Mouse (Mus musculus) heart, adult 2 months (tissue): ENCODE measurements at regions not wholly inside any gene's neighbourhood (a gene's known extent, or its start where the extent isn't known, plus 50 kb on each side); places are given as distances from the start of the nearest gene placed in this dataset.

Source experiments
- DNase-seq, 2 experiments: peaks; one replicate each; pipeline ENCODE4 v3.0.0; 2021
- H3K27ac ChIP-seq: fragments of 200-600 bp; 2 replicates; pipeline ENCODE4 v1.8.1; 2022
- H3K27me3 ChIP-seq: fragments of 200-500 bp; 2 replicates; pipeline ENCODE4 v1.6.1; 2012; ENCODE audit warnings: mild to moderate bottlenecking, low read length, inconsistent platforms, mixed read lengths; ENCODE audit not compliant: control insufficient read depth, insufficient read depth
- H3K36me3 ChIP-seq: fragments of 200-500 bp; 2 replicates; pipeline ENCODE4 v1.6.1; 2012; ENCODE audit warnings: low read length, inconsistent platforms; ENCODE audit not compliant: control insufficient read depth, insufficient read depth
- H3K4me1 ChIP-seq: fragments of 200-500 bp; 2 replicates; pipeline ENCODE4 v1.6.1; 2011; ENCODE audit warnings: low read length; ENCODE audit not compliant: control insufficient read depth, insufficient read depth
- H3K4me3 ChIP-seq: fragments of 200-600 bp; 2 replicates; pipeline ENCODE4 v1.8.1; 2022
- H3K79me2 ChIP-seq: fragments of 200-500 bp; replicated peaks from 2 replicates; pipeline ENCODE4 v1.6.1; 2012; ENCODE audit warnings: mild to moderate bottlenecking, inconsistent platforms, low read length, moderate library complexity, mixed read lengths; ENCODE audit not compliant: control insufficient read depth, insufficient read depth
- H3K9ac ChIP-seq: fragments of 200-500 bp; 2 replicates; pipeline ENCODE4 v1.6.1; 2012; ENCODE audit warnings: low read depth, mild to moderate bottlenecking, control low read depth, inconsistent platforms, low read length, mixed read lengths
- CTCF ChIP-seq: fragments of 200-600 bp; IDR thresholded peaks from 2 replicates; pipeline ENCODE4 v1.8.1; 2022; ENCODE audit warnings: antibody characterized with exemption, mild to moderate bottlenecking, moderate library complexity
- EP300 ChIP-seq: fragments of 200-500 bp; IDR thresholded peaks from 2 replicates; pipeline ENCODE4 v1.6.1; 2011; ENCODE audit warnings: low read depth, low read length, control low read depth; ENCODE audit not compliant: insufficient read depth
- POLR2A ChIP-seq: fragments of 200-500 bp; IDR thresholded peaks from 2 replicates; pipeline ENCODE4 v1.6.1; 2011; ENCODE audit warnings: mild to moderate bottlenecking, low read depth, low read length, control low read depth; ENCODE audit not compliant: insufficient read depth
- WGBS: fragments of 180-500 bp; shearing (Covaris S2); methylation state at CpG from one replicate; pipeline ENCODE4 v1.1.7; 2018; 5-methylcytosine and 5-hydroxymethylcytosine counted together
- intact Hi-C: fragments of 180-260 bp; cut with DNase I; formaldehyde crosslinking; loops from one replicate; pipeline ENCODE4 v1.15.1; 2025

DNA sequence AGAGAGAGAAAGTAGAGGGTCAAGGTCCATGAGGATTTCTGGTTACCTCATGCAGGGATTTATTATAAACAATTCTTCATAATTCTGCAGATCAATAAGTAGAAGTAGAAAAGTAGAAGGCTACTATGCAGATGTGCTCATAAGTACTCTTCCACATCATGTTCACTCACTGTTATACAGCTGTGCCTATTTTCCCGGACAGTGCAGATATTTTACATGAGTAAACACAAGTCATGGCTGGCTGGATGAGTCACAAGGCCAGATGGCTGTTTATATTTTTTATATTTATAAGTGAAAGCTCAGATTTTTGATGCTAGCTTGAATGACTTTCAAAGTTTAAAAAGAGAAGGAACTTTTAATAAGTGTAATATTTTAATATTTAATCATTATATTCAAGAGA, 899.0 kb downstream of the Trim52 start:
- no peaks in the 10 kb centered on the region for H3K4me1 ChIP-seq
- no peak for DNase-seq
- H3K9ac ChIP-seq: no peak overlapping the region
- H3K27ac ChIP-seq: no peak overlapping the region
- no peak overlapping the region for H3K4me3 ChIP-seq
- H3K36me3 ChIP-seq: no peaks in the 10 kb centered on the region
- no peaks in the 10 kb centered on the region for H3K27me3 ChIP-seq
- intact Hi-C loops: no loop called here
- H3K79me2 ChIP-seq: no peaks in the 10 kb centered on the region
- 67% methylated on average over 1 of the region's 1 CpGs for WGBS
- no peak for TF ChIP-seq EP300
- TF ChIP-seq CTCF: no peak
- TF ChIP-seq POLR2A: no peak

DNA sequence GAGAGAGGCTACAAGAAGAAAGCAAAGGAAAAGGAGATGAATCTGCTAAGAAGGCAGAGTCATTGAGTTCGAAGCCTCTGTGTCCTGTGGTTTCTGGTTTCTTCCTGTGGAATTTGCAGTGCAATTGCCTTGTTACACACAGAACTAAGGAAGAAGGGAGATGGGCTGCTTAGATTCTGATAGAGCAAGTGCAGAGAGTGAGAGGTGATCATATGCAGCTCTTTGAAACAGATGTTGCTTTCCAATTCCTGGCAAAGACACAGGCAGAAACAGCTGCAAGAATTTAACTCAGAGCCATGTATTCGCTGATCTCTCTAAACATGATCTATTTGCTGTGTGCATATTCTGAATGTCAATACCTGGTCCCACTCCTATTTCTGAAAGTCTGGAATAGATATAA, 903.6 kb downstream of the Trim52 start:
- 58% methylated on average over 2 of the region's 2 CpGs for WGBS
- H3K27me3 ChIP-seq: no peaks in the 10 kb centered on the region
- no peaks in the 10 kb centered on the region for H3K4me1 ChIP-seq
- H3K27ac ChIP-seq: no peak overlapping the region
- no peak for TF ChIP-seq POLR2A
- TF ChIP-seq CTCF: no peak
- no peak for TF ChIP-seq EP300
- no peak overlapping the region for H3K4me3 ChIP-seq
- no peaks in the 10 kb centered on the region for H3K79me2 ChIP-seq
- no peak for DNase-seq
- H3K9ac ChIP-seq: no peak overlapping the region
- intact Hi-C loops: no loop called here
- H3K36me3 ChIP-seq: no peaks in the 10 kb centered on the region

DNA sequence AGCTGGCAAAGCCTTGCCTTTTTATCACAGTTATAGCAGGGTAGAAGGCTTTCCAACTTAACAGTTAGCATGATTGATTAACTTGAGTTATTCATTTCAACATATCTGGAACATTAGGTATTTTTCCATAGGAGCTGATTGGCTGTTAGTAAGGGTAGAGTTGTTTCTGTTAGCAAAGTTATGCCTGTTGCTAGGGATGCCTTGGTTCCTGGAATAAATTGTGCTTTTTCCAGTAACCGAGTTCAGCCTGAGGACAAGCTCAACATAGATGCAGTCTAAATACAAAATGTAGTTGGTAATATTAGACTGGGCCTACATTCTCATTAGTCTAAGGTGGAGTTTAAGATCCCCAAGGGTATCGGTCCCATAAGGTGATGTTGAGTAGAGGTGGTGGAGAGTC, 927.8 kb downstream of the Trim52 start:
- no peak overlapping the region for H3K9ac ChIP-seq
- DNase-seq: no peak
- intact Hi-C loops: no loop called here
- peak overlapping the region; percentile 38 for H3K27ac ChIP-seq
- H3K79me2 ChIP-seq: no peaks in the 10 kb centered on the region
- H3K27me3 ChIP-seq: no peaks in the 10 kb centered on the region
- 75% methylated on average over 2 of the region's 2 CpGs for WGBS
- H3K4me1 ChIP-seq: no peaks in the 10 kb centered on the region
- no peak for TF ChIP-seq POLR2A
- no peak for TF ChIP-seq EP300
- no peak for TF ChIP-seq CTCF
- no peak overlapping the region for H3K4me3 ChIP-seq
- no peaks in the 10 kb centered on the region for H3K36me3 ChIP-seq

DNA sequence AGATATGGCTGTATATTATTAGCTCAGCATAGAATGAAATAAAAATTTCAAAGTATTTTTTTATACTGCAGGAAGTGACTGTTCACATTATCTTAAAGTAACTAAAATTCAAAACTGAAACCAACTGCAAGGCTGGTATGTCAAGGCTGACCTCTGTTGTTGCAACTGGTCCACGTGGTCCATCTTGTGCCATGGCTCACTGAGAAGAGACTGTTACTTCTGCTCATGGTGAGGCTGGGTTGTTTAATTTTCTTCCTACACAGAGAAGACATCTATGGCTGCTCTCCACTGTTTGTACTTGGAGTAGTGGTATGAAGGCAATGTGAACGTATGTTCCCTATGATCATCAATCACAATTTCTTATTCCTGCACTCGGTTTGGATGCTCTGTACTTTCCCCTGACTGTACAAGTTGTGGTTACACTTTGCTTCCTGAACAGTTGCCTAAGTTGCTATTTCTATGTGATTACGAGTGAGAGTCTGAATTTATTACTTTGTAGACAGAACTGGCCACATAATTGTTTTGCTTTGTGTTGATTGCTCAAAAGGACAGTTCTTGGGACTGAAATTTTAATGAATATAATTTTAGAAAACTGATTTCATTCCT, 946.1 kb downstream of the Trim52 start:
- intact Hi-C loops: no loop called here
- H3K79me2 ChIP-seq: no peaks in the 10 kb centered on the region
- no peak for DNase-seq
- no peak overlapping the region for H3K4me3 ChIP-seq
- TF ChIP-seq CTCF (no peak), EP300 (no peak), POLR2A (no peak)
- 70% methylated on average over 4 of the region's 4 CpGs for WGBS
- H3K36me3 ChIP-seq: no peaks in the 10 kb centered on the region
- H3K27me3 ChIP-seq: no peaks in the 10 kb centered on the region
- H3K4me1 ChIP-seq: no peaks in the 10 kb centered on the region
- H3K9ac ChIP-seq: no peak overlapping the region
- H3K27ac ChIP-seq: no peak overlapping the region

DNA sequence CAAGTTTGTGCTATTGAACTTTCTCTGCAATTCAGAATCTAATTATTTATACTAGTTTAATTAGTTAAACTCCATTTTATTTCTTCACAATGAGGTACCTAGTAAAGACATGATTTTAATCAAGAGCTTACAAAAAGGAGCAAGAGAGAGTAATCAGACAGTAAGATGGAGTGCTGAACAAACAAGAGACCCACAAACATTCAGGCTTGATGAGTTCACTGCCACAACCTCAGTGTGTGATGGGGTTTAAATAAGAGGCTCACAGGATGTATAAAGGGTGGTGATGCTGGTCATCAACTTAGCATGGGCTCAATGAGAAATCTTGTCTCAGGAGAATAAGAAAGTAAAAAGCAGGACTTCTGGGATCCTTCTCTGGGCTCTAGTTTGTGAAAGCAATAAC, 962.6 kb downstream of the Trim52 start:
- H3K9ac ChIP-seq: no peak overlapping the region
- H3K4me1 ChIP-seq: no peaks in the 10 kb centered on the region
- no peak overlapping the region for H3K27ac ChIP-seq
- no peaks in the 10 kb centered on the region for H3K27me3 ChIP-seq
- H3K79me2 ChIP-seq: no peaks in the 10 kb centered on the region
- H3K36me3 ChIP-seq: no peaks in the 10 kb centered on the region
- no peak overlapping the region for H3K4me3 ChIP-seq
- TF ChIP-seq POLR2A (no peak), CTCF (no peak)
- DNase-seq: no peak
- intact Hi-C loops: no loop called here

DNA sequence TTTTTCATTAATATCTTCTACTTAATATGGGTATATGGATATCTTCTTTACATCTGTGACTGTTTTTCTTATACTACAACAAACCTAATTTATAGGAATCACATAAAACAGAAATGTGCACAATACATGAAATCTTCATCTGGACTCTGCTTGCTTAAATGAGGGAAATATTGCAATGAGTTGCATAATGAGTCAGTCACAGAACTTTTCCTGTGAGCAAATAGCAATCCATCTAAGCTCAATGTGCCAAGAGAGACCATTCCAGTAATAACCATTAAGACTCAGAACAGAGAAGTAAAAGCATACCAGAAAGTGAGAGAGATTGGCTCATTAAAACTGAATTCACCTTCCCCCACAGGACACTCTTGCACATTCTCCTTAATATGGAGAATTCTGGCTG, 974.4 kb downstream of the Trim52 start:
- no peaks in the 10 kb centered on the region for H3K79me2 ChIP-seq
- no peak overlapping the region for H3K4me3 ChIP-seq
- no peak overlapping the region for H3K27ac ChIP-seq
- no peaks in the 10 kb centered on the region for H3K36me3 ChIP-seq
- no peak for DNase-seq
- no peaks in the 10 kb centered on the region for H3K27me3 ChIP-seq
- H3K9ac ChIP-seq: no peak overlapping the region
- intact Hi-C loops: no loop called here
- H3K4me1 ChIP-seq: no peaks in the 10 kb centered on the region
- TF ChIP-seq POLR2A (no peak), CTCF (no peak), EP300 (no peak)
